Mouse (Mus musculus) adrenal gland, adult 18-20 months (tissue): ENCODE measurements at regions not wholly inside any gene's neighbourhood (a gene's known extent, or its start where the extent isn't known, plus 50 kb on each side); places are given as distances from the start of the nearest gene placed in this dataset.
"Not testable (repeated sequence)": the region's sequence is repeated elsewhere in the genome, so short reads cannot be mapped to it uniquely, and the experiment has no call there.

Source experiments
- DNase-seq, 2 experiments: peaks; one replicate each; pipeline ENCODE4 v3.0.0; 2021 to 2022; ENCODE audit warnings: low spot score in 2 of 2

- DNase-seq = peak; percentile 19 to 27
These were observed 66.7 kb upstream of the Chmp2b start for GRCm38 (mm10) chr16:65629186-65629585.

- DNase-seq = no peak
These were observed 69.2 kb upstream of the Chmp2b start for GRCm38 (mm10) chr16:65631680-65632079.

GRCm38 (mm10) chr16:65646741-65647140 lies 84.2 kb upstream of the Chmp2b start:
- DNase-seq = not testable (repeated sequence)

GRCm38 (mm10) chr16:65649061-65649460 lies 86.5 kb upstream of the Chmp2b start:
- DNase-seq = no peak

- no peak for DNase-seq
These were observed 93.0 kb upstream of the Chmp2b start for GRCm38 (mm10) chr16:65655490-65655889.

- DNase-seq = no peak
These were observed 95.3 kb upstream of the Chmp2b start for GRCm38 (mm10) chr16:65657829-65658228.

GRCm38 (mm10) chr16:65664787-65665186 lies 102.3 kb upstream of the Chmp2b start:
- peak; percentile 15 to 34 for DNase-seq

- no peak for DNase-seq
These were observed 109.6 kb upstream of the Chmp2b start for GRCm38 (mm10) chr16:65672116-65672515.

GRCm38 (mm10) chr16:65683089-65683488 lies 120.6 kb upstream of the Chmp2b start:
- DNase-seq = no peak

- no peak for DNase-seq
These were observed 121.3 kb upstream of the Chmp2b start for GRCm38 (mm10) chr16:65683703-65684320.

- no peak for DNase-seq
These were observed 121.4 kb upstream of the Vgll3 start for GRCm38 (mm10) chr16:65693626-65694025.

- no peak for DNase-seq
These were observed 99.4 kb upstream of the Vgll3 start for GRCm38 (mm10) chr16:65715631-65716030.

GRCm38 (mm10) chr16:65718791-65719472 lies 96.1 kb upstream of the Vgll3 start:
- no peak for DNase-seq

GRCm38 (mm10) chr16:65720953-65721352 lies 94.1 kb upstream of the Vgll3 start:
- no peak for DNase-seq

GRCm38 (mm10) chr16:65725559-65726269 lies 89.3 kb upstream of the Vgll3 start:
- DNase-seq = no peak

- no peak for DNase-seq
These were observed 88.8 kb upstream of the Vgll3 start for GRCm38 (mm10) chr16:65726289-65726688.

- DNase-seq = no peak
These were observed 85.7 kb upstream of the Vgll3 start for GRCm38 (mm10) chr16:65729322-65729721.

- DNase-seq = no peak
These were observed 75.4 kb upstream of the Vgll3 start for GRCm38 (mm10) chr16:65739652-65740051.

- DNase-seq = no peak
These were observed 72.1 kb upstream of the Vgll3 start for GRCm38 (mm10) chr16:65742951-65743350.

- DNase-seq = no peak
These were observed 59.4 kb upstream of the Vgll3 start for GRCm38 (mm10) chr16:65755667-65756066.
